Mouse (Mus musculus): ENCODE data around the gene Gm45233. TPM values are rescaled to one million over a fixed set of nuclear protein-coding genes. Genes with fewer than 3 reads are reported as not detected.
"Not testable (repeated sequence)": the region's sequence is repeated elsewhere in the genome, so short reads cannot be mapped to it uniquely, and the experiment has no call there.

Gm45233 gene
- polyA plus RNA-seq (2012), result not detected in 2 replicates

- TF ChIP-seq GATA1 (IDR thresholded peaks at IDR 0.05; ENCODE audit: low read length), result no peak; the same call in 1 of the 2 replicates
- no peak for TF ChIP-seq TAL1 (IDR thresholded peaks at IDR 0.05; ENCODE audit: low read length)
- Histone ChIP-seq H3K27me3 (ENCODE audit: control insufficient read depth) (no peaks in the 10 kb centered on the region), H3K36me3 (ENCODE audit: control insufficient read depth) (no peaks in the 10 kb centered on the region; the same call in 1 of the 2 replicates), H3K4me3 (replicated peaks) (peak within 1 kb of the TSS; percentile 83), H3K4me1 (ENCODE audit: control insufficient read depth) (peaks cover 43% of the 10 kb centered on the region), H3K9me3 (ENCODE audit: control insufficient read depth, low read length) (no peaks in the 10 kb centered on the region)
Observed at GRCm38 (mm10) chr7:43443917-43444293, at the start of gene Gm45233, which contains the start of gene Etfb. TSS of gene Gm45233 (plus strand) at chr7:43444128. TSS of gene Etfb (plus strand) at chr7:43444083.

DNA sequence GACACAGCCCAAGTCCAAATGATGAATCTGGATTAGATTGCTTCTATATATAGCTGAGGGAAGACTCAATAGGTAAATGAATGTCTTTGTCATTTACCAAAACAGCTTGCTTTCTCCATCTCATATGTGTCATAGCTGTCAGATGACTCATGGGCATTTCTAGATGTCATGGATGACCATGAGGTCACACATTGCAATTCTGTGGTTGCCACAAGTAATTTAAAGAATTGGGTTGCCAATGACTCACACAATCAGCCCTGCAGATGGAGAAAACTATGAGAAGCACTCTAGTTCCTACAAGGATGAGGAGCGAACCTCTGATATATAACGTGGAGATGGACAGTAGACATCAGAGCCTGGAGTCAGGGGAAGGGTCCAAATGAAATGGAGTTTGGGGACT is 44.4 kb upstream of the Gm45233 start:
- Histone ChIP-seq H3K36me3 (ENCODE audit: control insufficient read depth) (no peaks in the 10 kb centered on the region), H3K4me3 (replicated peaks) (no peak overlapping the region), H3K27me3 (ENCODE audit: control insufficient read depth) (no peaks in the 10 kb centered on the region), H3K4me1 (ENCODE audit: control insufficient read depth) (no peaks in the 10 kb centered on the region), H3K9me3 (ENCODE audit: control insufficient read depth, low read length) (no peaks in the 10 kb centered on the region)
- TF ChIP-seq GATA1 (IDR thresholded peaks at IDR 0.05; ENCODE audit: low read length) (no peak), TAL1 (IDR thresholded peaks at IDR 0.05; ENCODE audit: low read length) (no peak)

GRCm38 (mm10) chr7:43402718-43403117 is 41.2 kb upstream of the Gm45233 start:
- Histone ChIP-seq H3K4me3 (replicated peaks) (no peak overlapping the region), H3K36me3 (ENCODE audit: control insufficient read depth) (no peaks in the 10 kb centered on the region), H3K27me3 (ENCODE audit: control insufficient read depth) (no peaks in the 10 kb centered on the region), H3K4me1 (ENCODE audit: control insufficient read depth) (no peaks in the 10 kb centered on the region), H3K9me3 (ENCODE audit: control insufficient read depth, low read length) (no peaks in the 10 kb centered on the region)
- TF ChIP-seq GATA1 (IDR thresholded peaks at IDR 0.05; ENCODE audit: low read length) (no peak), TAL1 (IDR thresholded peaks at IDR 0.05; ENCODE audit: low read length) (no peak)

DNA sequence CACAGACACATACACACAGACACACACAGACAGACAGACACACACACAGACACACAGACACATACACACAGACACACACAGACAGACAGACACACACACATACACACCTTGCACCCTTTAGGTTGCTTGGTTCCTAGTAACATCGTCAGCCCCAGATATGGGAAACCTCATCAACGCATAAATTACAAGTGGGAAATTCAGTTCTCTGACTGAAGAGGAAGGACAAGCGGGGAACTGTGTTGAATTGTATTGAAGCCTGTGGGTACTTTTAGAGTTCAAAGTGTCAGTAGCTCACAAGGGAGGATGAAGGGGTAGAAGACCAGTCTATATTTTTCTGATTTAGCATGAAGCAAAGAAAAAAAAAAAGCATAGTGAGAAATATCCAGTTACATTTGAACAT is 36.4 kb upstream of the Gm45233 start:
- no peaks in the 10 kb centered on the region for H3K27me3 ChIP-seq (ENCODE audit: control insufficient read depth)
- H3K9me3 ChIP-seq (ENCODE audit: control insufficient read depth, low read length), result no peaks in the 10 kb centered on the region
- H3K4me1 ChIP-seq (ENCODE audit: control insufficient read depth), result no peaks in the 10 kb centered on the region
- H3K4me3 ChIP-seq (replicated peaks), result no peak overlapping the region
- H3K36me3 ChIP-seq (ENCODE audit: control insufficient read depth), result no peaks in the 10 kb centered on the region
- TF ChIP-seq TAL1 (IDR thresholded peaks at IDR 0.05; ENCODE audit: low read length) (no peak), GATA1 (IDR thresholded peaks at IDR 0.05; ENCODE audit: low read length) (no peak)

DNA sequence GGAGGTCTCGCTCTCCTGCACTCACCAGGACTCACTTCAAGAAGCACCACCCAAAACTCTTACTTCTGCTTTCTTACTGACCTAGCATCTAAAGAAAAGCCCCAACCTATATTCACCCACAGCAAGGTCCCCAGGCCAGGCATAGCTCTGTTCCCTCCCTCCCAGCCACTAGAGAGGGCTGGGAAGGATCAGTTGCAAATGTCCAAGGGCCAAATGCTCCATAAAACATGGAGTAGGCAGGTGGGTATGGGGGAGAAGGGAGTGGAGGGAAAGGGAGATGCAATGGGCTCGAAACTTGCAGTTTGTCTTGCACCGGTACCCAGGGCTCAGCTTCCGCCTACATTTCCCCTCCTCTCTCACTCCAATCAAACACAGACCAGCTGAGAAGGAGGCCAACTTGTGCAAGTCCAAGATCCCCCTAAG is 35.8 kb upstream of the Gm45233 start, which contains the start of gene Siglecg:
Gene Siglecg, plus strand, starts transcription at position 74 of the 423 bp plus-strand sequence.
- H3K4me1 ChIP-seq (ENCODE audit: control insufficient read depth), result no peaks in the 10 kb centered on the region
- no peaks in the 10 kb centered on the region for H3K36me3 ChIP-seq (ENCODE audit: control insufficient read depth)
- no peaks in the 10 kb centered on the region for H3K27me3 ChIP-seq (ENCODE audit: control insufficient read depth)
- no peak within 1 kb of the TSS for H3K4me3 ChIP-seq (replicated peaks)
- H3K9me3 ChIP-seq (ENCODE audit: control insufficient read depth, low read length), result no peaks in the 10 kb centered on the region
- TF ChIP-seq TAL1 (IDR thresholded peaks at IDR 0.05; ENCODE audit: low read length), result no peak
- no peak for TF ChIP-seq GATA1 (IDR thresholded peaks at IDR 0.05; ENCODE audit: low read length)

DNA sequence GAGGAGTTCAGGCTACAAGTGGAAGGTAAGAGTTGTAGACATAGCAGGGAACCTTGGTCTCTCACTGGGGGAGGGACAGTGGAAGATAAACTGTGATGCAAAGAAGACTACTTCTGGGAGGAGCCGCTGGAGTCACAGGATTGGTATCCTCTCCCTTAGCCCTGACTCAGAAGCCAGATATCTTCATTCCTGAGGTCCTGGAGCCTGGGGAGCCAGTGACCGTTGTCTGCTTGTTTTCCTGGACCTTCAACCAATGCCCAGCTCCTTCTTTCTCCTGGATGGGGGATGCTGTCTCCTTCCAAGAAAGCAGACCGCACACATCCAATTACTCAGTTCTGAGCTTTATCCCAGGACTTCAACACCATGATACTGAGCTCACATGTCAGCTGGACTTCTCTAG is 34.8 kb upstream of the Gm45233 start:
- Histone ChIP-seq H3K4me1 (ENCODE audit: control insufficient read depth) (no peaks in the 10 kb centered on the region), H3K27me3 (ENCODE audit: control insufficient read depth) (no peaks in the 10 kb centered on the region), H3K9me3 (ENCODE audit: control insufficient read depth, low read length) (no peaks in the 10 kb centered on the region), H3K36me3 (ENCODE audit: control insufficient read depth) (no peaks in the 10 kb centered on the region), H3K4me3 (replicated peaks) (no peak overlapping the region)
- TF ChIP-seq TAL1 (IDR thresholded peaks at IDR 0.05; ENCODE audit: low read length) (no peak), GATA1 (IDR thresholded peaks at IDR 0.05; ENCODE audit: low read length) (no peak)

DNA sequence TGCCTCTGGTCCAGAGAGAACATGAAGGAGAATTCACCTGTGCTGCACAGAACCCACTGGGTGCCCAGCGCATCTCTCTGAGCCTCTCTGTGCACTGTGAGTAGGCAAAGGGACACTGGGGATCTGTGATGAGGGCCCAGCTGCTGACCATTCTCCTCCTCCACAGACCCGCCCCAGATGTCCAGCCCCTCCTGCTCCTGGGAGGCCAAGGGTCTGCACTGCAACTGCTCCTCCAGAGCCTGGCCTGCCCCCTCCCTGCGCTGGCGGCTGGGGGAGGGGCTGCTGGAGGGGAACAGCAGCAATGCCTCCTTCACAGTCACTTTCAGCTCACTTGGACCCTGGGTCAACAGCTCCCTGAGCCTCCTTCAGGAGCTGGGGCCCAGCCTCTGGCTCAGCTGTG is 32.2 kb upstream of the Gm45233 start:
- not testable (repeated sequence) for H3K9me3 ChIP-seq (ENCODE audit: control insufficient read depth, low read length); H3K4me3 ChIP-seq (replicated peaks); H3K27me3 ChIP-seq (ENCODE audit: control insufficient read depth); H3K4me1 ChIP-seq (ENCODE audit: control insufficient read depth); H3K36me3 ChIP-seq (ENCODE audit: control insufficient read depth)

DNA sequence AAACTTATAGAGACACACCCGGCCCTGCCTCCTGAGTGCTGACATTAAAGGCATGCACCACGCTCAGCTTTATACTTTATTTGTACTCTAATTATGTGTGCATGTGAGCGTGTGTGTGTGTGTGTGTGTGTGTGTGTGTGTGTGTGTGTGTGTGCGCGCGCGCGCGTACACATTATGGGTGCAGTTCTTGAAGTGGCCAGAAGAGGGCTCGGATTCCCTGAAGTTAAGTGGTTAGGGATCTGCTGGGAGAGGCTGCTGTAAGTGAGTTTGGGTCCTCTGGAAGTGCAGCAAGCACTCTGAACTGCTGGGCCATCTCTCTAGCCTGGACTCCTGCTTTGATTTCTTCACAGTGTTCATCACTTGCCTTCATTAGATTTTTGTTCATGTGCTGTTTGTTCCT is 26.6 kb upstream of the Gm45233 start:
- Histone ChIP-seq H3K4me3 (replicated peaks) (no peak overlapping the region), H3K4me1 (ENCODE audit: control insufficient read depth) (no peaks in the 10 kb centered on the region), H3K27me3 (ENCODE audit: control insufficient read depth) (no peaks in the 10 kb centered on the region), H3K9me3 (ENCODE audit: control insufficient read depth, low read length) (peaks cover 4% of the 10 kb centered on the region), H3K36me3 (ENCODE audit: control insufficient read depth) (no peaks in the 10 kb centered on the region)
- TF ChIP-seq TAL1 (IDR thresholded peaks at IDR 0.05; ENCODE audit: low read length) (no peak), GATA1 (IDR thresholded peaks at IDR 0.05; ENCODE audit: low read length) (no peak)

DNA sequence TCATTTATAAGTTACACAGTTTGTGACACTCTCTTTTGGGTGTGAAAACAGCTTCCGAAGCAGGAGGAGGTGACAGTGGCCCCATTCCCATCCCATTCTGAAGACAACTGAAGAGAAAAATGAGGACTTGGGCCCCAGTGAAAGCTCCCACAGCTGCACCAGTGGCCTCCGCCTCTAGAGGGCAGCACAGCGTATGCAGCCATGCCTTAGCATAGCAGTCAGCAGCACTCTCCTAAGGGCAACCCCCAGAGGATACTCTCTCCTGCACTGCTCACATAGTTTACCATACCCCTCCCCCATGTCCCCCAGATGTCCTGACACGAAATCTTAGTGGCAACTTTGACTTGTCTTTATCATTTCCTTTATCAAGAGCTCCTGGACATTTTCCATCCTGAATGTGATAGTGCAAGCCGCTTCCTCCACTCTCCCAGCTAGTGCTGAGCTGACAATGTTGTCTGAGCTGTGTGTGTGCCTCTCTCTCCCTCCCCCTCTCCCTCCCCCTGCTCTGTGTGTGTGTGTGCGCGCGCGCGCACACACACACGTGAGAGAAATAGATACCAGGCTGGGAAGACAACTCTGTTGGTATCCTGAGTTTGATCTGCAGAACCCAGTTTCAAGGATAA is 20.8 kb upstream of the Gm45233 start:
- Histone ChIP-seq H3K27me3 (ENCODE audit: control insufficient read depth) (no peaks in the 10 kb centered on the region), H3K4me1 (ENCODE audit: control insufficient read depth) (no peaks in the 10 kb centered on the region), H3K4me3 (replicated peaks) (no peak overlapping the region), H3K36me3 (ENCODE audit: control insufficient read depth) (no peaks in the 10 kb centered on the region), H3K9me3 (ENCODE audit: control insufficient read depth, low read length) (no peaks in the 10 kb centered on the region)
- TF ChIP-seq GATA1 (IDR thresholded peaks at IDR 0.05; ENCODE audit: low read length) (no peak), TAL1 (IDR thresholded peaks at IDR 0.05; ENCODE audit: low read length) (no peak)

All from erythroblast, embryonic 14.5 days (primary cell).